Mouse (Mus musculus) stomach, embryonic 16.5 days (tissue): ENCODE results near the gene Fam228a. TPM values are rescaled to one million over a fixed set of nuclear protein-coding genes. Genes with fewer than 3 reads are reported as not detected.
"Not testable (repeated sequence)": the region's sequence is repeated elsewhere in the genome, so short reads cannot be mapped to it uniquely, and the experiment has no call there.

Source experiments
- ATAC-seq: fragments of 200-750 bp; cut with Nextera tagmentation; 2 replicates; pipeline ENCODE4 v1.8.0; 2017; ENCODE audit warnings: moderate number of reproducible peaks, moderate TSS enrichment; ENCODE audit not compliant: insufficient read depth, low FRiP score
- H3K27ac ChIP-seq: fragments of 300-500 bp; sonication (generic); 2 replicates; pipeline ENCODE4 v1.5.1; 2014; ENCODE audit warnings: low read length
- H3K27me3 ChIP-seq: fragments of 300-500 bp; sonication (generic); 2 replicates; pipeline ENCODE4 v1.6.1; 2014; ENCODE audit warnings: low read length, control low read depth, mixed read lengths; ENCODE audit not compliant: control insufficient read depth, insufficient read depth
- H3K36me3 ChIP-seq: fragments of 300-500 bp; sonication (generic); 2 replicates; pipeline ENCODE4 v1.6.1; 2014; ENCODE audit warnings: low read length; ENCODE audit not compliant: control insufficient read depth, insufficient read depth
- H3K4me1 ChIP-seq: fragments of 300-500 bp; sonication (generic); 2 replicates; pipeline ENCODE4 v1.6.1; 2014; ENCODE audit warnings: low read length, control low read depth, mixed read lengths; ENCODE audit not compliant: control insufficient read depth, insufficient read depth
- H3K4me2 ChIP-seq: fragments of 300-500 bp; sonication (generic); 2 replicates; pipeline ENCODE4 v1.6.1; 2014; ENCODE audit warnings: low read depth, low read length, mixed read lengths
- H3K4me3 ChIP-seq: fragments of 300-500 bp; sonication (generic); replicated peaks from 2 replicates; pipeline ENCODE4 v1.5.1; 2014; ENCODE audit warnings: mild to moderate bottlenecking, low read length
- H3K9ac ChIP-seq: fragments of 300-500 bp; sonication (generic); 2 replicates; pipeline ENCODE4 v1.6.1; 2014; ENCODE audit warnings: low read length
- H3K9me3 ChIP-seq: fragments of 300-500 bp; sonication (generic); replicated peaks from 2 replicates; pipeline ENCODE4 v1.6.1; 2016; ENCODE audit warnings: low read length, control low read depth; ENCODE audit not compliant: control insufficient read depth
- WGBS: fragments of 180-500 bp; shearing (Covaris S2); extraction: QIAGEN DNeasy Blood & Tissue Kit; methylation state at CpG from one replicate; pipeline ENCODE4 v1.1.7; 2014; 5-methylcytosine and 5-hydroxymethylcytosine counted together
- polyA plus RNA-seq: library from polyadenylated mRNA; unstranded; fragments of >200 nt; fragmentation: Nextera tagmentation; extraction: Ambion mirVana; gene quantifications from 2 replicates; pipeline ENCODE4 v1.2.1, GENCODE M21; 2015

Fam228a gene
- polyA plus RNA-seq, 1 experiment from 2014 or later: 0.25 TPM

DNA sequence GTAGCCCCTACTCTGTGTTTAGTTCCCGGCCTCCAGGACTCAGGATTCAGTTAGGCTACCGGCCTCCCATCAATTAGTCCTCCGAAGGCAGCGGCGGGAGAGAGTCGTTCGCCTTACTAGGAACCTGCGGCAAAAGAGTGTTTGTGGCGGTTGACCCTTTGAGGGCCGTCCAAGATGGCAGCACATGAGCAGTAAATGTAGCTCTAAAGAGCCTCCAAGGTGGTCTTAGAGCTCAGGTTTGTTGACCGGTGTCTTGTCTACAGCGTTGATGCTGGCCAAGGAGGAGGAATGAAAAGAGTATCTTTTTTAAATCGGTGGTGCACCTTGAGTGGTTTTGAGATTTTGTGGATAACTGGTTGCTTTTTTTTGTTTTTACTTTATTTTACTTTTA, 31.1 kb upstream of the Fam228a start:
- Histone ChIP-seq H3K27me3 (no peaks in the 10 kb centered on the region), H3K36me3 (no peaks in the 10 kb centered on the region), H3K4me2 (peak overlapping the region; percentile 70), H3K27ac (peak overlapping the region; percentile 81), H3K9me3 (no peaks in the 10 kb centered on the region), H3K4me3 (peak overlapping the region; percentile 67), H3K9ac (peak overlapping the region; percentile 87), H3K4me1 (peaks cover 4% of the 10 kb centered on the region; the same call in 1 of the 2 replicates)
- ATAC-seq: 0 out of 2 replicates have a peak, but pooled peaks have one; percentile 27
- WGBS: 19% methylated on average over 13 of the region's 13 CpGs

DNA sequence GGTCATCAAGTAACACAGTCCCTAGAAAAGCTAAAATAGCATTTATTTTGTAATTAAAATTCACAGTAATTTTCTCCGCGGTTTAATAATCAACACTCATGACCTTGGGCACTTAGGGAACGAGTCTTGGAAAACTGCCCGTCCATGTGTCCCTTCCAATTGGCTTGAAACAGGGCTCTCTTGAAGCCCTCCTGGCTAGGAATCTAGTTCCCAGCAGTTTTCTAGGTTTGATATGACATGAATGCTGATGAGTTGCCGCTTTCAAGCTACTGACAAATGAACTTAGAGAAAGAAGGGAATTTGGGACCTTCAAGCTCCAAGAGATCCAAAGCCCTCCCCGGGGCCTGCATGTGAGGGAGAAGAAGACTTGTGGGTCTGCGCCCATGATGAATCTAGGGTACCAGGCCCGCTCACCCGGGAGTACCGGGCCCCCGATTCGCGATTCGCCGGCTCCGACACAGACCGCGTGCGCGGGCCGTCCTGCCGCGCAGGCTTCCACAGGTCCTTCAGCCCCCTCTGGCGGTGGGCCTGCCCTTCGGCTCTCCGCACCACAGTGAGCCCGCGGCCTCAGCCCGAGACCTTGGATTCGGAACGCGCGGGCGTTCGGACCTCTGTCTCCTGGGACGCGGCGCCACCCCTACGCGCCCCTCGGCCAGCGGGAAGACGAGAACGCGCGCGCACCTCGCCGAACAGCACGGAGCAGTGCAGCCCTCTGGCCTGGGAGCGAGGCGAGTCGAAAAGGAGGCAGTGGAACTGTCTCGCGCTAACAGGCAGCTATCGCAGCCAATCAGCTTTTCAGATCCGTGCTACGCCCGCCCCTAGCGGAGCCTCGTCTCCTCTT, 30.5 kb upstream of the Fam228a start, which contains the start of the genes Pfn4 and Fam228b:
Pfn4 (plus strand) TSS at position 531 of the 841 bp plus-strand sequence.
Fam228b (minus strand) TSS at position 776 of the 841 bp plus-strand sequence.
- Histone ChIP-seq H3K9ac (peak within 1 kb of the TSS; percentile 87), H3K4me1 (peaks cover 4% of the 10 kb centered on the region; the same call in 1 of the 2 replicates), H3K9me3 (no peaks in the 10 kb centered on the region), H3K4me2 (peak within 1 kb of the TSS; percentile 70), H3K4me3 (peak within 1 kb of the TSS; percentile 67), H3K27ac (peak within 1 kb of the TSS; percentile 81), H3K36me3 (no peaks in the 10 kb centered on the region), H3K27me3 (no peaks in the 10 kb centered on the region)
- WGBS: 3% methylated on average over 61 of the region's 61 CpGs
- peak; percentile 98 for ATAC-seq

DNA sequence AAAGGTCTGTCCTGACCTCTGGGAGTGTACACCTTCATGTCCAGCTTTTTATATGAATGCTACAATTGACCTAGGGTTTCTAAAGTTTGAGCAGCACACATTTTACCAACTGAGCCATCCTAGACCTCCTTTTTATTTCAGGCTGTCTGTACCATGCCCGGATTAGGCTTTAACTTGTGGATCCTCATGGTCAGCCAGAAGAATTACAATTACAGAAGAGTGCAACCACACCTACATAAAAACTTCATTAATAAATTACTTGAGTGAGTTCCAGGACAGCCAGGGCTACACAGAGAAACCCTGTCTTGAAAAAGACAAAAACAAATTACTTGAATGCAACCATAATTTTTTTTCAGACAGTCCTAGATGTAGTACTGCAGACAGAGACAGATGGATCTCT, 18.8 kb upstream of the Fam228a start:
- no peaks in the 10 kb centered on the region for H3K36me3 ChIP-seq
- H3K4me3 ChIP-seq: no peak overlapping the region
- no peak overlapping the region for H3K4me2 ChIP-seq
- no peaks in the 10 kb centered on the region for H3K27me3 ChIP-seq
- no peaks in the 10 kb centered on the region for H3K9me3 ChIP-seq
- no peaks in the 10 kb centered on the region for H3K4me1 ChIP-seq
- ATAC-seq: no peak
- H3K9ac ChIP-seq: no peak overlapping the region
- H3K27ac ChIP-seq: no peak overlapping the region
- 80% methylated on average over 1 of the region's 1 CpGs for WGBS

DNA sequence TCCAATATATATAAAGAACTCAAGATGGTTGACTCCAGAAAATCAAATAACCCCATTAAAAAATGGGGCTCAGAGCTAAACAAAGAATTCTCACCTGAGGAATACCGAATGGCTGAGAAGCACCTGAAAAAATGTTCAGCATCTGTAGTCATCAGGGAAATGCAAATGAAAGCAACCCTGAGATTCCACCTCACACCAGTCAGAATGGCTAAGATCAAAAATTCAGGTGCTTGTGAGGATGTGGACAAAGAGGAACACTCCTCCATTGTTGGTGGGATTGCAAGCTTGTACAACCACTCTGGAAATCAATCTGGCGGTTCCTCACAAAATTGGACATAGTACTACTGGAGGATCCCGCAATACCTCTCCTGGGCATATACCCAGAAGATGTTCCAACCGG, 16.2 kb upstream of the Fam228a start:
- H3K36me3 ChIP-seq, H3K9ac ChIP-seq, H3K27me3 ChIP-seq, H3K4me1 ChIP-seq, H3K9me3 ChIP-seq, ATAC-seq, H3K4me3 ChIP-seq, H3K4me2 ChIP-seq, H3K27ac ChIP-seq: not testable (repeated sequence)
- WGBS: 86% methylated on average over 4 of the region's 4 CpGs

DNA sequence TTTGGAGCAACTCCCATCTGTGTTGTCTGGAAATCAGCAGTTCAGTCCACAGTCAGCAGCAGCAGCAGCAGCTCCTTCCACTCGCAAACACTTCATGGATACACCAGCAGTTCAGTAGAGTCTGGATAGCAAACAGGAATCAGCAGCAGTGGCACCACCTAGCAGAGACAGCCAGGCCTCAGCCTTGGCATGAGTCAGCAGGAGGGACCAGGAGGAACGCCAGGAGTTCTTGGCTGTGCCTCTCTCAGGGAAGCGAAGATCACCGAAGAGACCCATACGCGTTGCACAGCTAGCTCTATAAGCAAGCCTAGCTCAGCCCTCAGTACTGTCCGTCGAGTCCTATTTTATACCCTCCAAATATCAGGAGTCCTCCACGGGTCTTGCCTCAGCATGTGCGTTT, 6.3 kb upstream of the Fam228a start:
- Histone ChIP-seq H3K4me3 (no peak overlapping the region), H3K27me3 (no peaks in the 10 kb centered on the region), H3K27ac (no peak overlapping the region), H3K9ac (no peak overlapping the region), H3K4me2 (no peak overlapping the region), H3K36me3 (no peaks in the 10 kb centered on the region), H3K9me3 (no peaks in the 10 kb centered on the region), H3K4me1 (no peaks in the 10 kb centered on the region)
- WGBS: 90% methylated on average over 10 of the region's 10 CpGs
- ATAC-seq: no peak

DNA sequence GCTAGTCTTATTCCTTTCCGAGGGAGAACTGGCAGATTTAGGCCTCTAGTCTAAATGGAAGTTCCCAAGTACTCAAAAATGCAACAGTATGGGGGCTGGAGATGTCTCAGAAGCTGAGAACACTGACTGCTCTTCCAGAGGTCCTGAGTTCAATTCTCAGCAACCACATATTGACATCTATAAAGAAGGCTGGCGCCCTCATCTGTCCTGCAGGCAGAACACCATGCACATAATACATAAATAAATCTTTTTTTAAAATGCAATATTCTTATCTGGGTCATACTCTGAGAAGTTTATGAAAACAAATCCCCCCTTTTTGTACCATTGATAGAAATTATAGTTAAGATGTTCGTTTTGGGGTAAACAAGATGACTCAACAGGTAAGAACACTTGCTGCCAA, 4.0 kb upstream of the Fam228a start:
- no peak overlapping the region for H3K4me2 ChIP-seq
- H3K9me3 ChIP-seq: no peaks in the 10 kb centered on the region
- no peak overlapping the region for H3K4me3 ChIP-seq
- no peaks in the 10 kb centered on the region for H3K4me1 ChIP-seq
- no peaks in the 10 kb centered on the region for H3K27me3 ChIP-seq
- no peaks in the 10 kb centered on the region for H3K36me3 ChIP-seq
- no peak overlapping the region for H3K9ac ChIP-seq
- 82% methylated on average over 3 of the region's 3 CpGs for WGBS
- no peak overlapping the region for H3K27ac ChIP-seq
- ATAC-seq: no peak

DNA sequence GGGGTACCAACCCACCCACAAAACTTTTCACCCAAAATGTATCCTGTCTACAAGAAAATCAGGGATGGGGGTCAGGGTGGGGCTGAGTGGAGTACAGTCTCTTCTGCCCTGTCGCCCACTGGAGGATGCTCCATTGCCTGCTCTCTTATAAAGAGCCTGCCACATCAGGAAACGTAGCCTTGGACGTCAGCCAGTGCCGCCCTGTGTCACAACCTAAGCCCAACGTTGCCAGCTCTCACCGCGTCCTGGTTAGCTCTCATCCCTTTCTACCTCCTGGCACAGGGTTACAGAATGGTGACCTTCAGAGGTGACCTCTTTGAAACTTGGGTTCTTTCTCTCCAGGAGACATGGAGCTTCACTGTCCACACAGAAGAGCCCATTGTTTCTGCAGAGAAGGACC, 2.6 kb upstream of the Fam228a start:
- ATAC-seq: no peak
- H3K27ac ChIP-seq: no peak overlapping the region

DNA sequence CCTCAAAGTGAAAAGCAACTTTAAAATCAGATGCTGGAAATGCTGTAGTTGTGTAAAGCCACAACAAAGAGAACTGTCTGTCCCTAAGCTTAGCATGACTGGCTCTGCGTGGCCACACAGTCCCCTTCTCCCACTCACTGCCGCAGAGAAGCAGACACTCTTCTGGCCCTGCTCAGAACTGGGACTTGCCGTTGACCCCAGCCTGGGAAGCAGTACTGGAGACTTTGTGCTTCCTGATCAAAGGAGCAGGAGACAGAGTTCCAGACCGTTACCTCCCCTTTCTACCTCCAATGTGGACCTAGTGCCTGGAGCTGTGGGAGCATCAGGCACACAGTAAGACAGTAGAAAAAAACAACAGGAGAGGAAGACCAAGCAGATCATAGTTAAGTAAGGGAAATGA, 5.9 kb downstream of the Fam228a start:
- Histone ChIP-seq H3K27me3 (no peaks in the 10 kb centered on the region), H3K4me3 (no peak overlapping the region), H3K4me1 (no peaks in the 10 kb centered on the region), H3K27ac (no peak overlapping the region), H3K36me3 (no peaks in the 10 kb centered on the region), H3K9ac (no peak overlapping the region), H3K4me2 (no peak overlapping the region), H3K9me3 (no peaks in the 10 kb centered on the region)
- 59% methylated on average over 4 of the region's 4 CpGs for WGBS
- no peak for ATAC-seq

More for the DNA sequence above, 2.6 kb upstream of the Fam228a start:
- Histone ChIP-seq H3K36me3 (no peaks in the 10 kb centered on the region), H3K4me3 (no peak overlapping the region), H3K4me1 (no peaks in the 10 kb centered on the region), H3K27me3 (no peaks in the 10 kb centered on the region), H3K9me3 (no peaks in the 10 kb centered on the region), H3K4me2 (no peak overlapping the region), H3K9ac (no peak overlapping the region)
- 80% methylated on average over 7 of the region's 7 CpGs for WGBS

DNA sequence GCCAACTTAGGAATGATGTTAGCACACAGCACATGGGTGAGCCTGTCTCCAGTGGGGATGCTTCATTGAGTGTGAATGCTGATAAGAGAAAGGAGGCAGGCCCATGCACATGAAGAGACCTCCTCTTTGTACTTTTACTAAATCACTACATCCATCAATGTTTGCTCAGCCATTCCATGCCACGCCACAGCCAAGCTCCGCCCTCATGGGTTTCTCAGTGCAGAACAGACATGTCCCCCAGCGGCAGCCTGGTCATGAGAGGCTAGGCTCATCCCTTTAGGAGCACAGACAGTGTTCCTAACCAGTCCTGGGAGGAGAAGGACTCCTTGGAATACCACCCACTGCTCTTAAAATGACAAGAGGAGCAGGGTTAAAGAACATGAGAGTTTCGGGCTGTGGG, 6.6 kb downstream of the Fam228a start:
- H3K9me3 ChIP-seq: no peaks in the 10 kb centered on the region
- H3K4me2 ChIP-seq: no peak overlapping the region
- WGBS: 55% methylated on average over 4 of the region's 4 CpGs
- no peak overlapping the region for H3K27ac ChIP-seq
- H3K36me3 ChIP-seq: no peaks in the 10 kb centered on the region
- H3K4me1 ChIP-seq: no peaks in the 10 kb centered on the region
- no peak for ATAC-seq
- H3K27me3 ChIP-seq: no peaks in the 10 kb centered on the region
- H3K4me3 ChIP-seq: no peak overlapping the region
- no peak overlapping the region for H3K9ac ChIP-seq
